Mouse (Mus musculus): ENCODE data around the gene Pip5k1b.

The Pip5k1b gene

DNA sequence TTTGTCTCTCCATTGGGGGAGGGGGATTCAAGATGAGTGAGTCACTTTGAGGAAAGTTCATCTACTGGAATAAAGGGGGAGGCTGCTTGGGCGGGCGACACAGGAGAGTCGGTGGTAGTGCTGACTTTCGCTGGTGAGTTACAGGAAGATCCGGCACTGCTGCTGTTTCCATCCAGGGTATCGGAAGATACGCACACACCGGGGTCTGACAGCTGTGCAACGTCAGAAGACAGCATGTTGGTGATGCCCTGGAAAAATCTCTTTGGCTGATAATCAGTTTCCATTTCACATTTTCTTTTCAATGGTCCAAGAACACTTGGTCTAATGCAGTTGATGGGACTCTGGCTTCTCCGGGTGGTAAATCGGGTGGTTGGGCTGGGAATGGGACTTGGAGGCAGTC, 79.2 kb downstream of the Pip5k1b start:
- DNase-seq (ENCODE audit: low spot score in 2 of 2) = no peak

DNA sequence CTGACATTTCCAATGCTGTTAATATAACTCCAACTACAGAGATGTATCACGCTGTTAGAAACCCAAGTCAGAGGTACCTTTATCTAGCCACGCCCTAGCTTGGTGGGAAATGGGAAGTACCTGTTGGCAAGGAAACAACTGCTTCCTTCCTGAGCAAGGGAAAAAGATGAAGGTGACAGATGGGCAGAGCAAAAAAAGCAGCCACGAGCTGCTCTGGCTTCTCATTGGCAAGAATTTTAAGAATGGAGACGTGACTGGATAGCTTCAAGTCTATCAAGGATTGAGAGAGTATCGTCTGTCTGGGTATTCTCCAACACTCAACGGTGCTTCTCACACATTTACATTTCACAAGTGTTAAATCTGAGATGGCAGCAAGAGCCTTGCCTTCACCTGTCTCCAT, 80.4 kb downstream of the Pip5k1b start:
- no peak for DNase-seq (ENCODE audit: low spot score in 2 of 2)

DNA sequence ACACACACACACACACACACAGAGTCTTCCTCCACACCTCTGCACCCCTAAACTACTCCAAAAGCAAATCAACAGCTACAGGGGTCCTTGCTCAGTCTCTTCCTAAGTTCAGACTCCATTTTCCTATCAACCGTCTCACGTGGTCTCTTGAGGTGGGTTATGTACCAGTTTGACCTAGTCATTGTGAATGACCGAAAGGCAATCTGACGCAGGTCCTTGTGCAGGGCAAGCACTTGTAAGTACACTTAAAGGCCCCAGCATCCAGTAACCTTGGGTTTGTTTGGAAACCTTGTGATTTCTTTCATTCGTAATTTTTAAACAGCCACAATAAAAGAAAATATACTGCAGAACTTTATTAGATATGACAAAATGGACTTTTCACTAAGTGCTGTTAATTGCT, 83.2 kb downstream of the Pip5k1b start:
- no peak for DNase-seq (ENCODE audit: low spot score in 2 of 2)

GRCm38 (mm10) chr19:24471538-24471937, 84.1 kb downstream of the Pip5k1b start:
- no peak for DNase-seq (ENCODE audit: low spot score in 2 of 2)

DNA sequence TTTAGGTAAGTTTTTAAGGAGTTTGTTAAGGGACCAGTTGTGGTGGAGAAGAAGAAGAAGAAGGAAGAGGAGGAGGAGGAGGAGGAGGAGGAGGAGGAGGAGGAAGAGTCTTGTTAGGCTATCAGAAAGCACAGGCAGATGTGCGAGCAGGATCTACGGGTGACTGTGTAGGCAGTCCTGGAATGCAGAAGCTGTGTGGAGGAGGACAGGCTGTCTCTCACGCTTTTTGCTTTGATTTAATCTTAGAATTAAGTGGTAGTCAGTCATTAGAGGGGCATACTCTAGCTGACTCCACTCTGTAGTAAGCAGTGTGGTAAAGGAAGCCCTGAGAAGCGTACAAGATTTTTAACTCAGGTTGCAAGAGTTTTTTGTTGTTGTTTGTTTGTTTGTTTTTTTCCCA, 86.5 kb downstream of the Pip5k1b start:
- DNase-seq (ENCODE audit: low spot score in 2 of 2) = no peak

GRCm38 (mm10) chr19:24468616-24469015, 87.1 kb downstream of the Pip5k1b start:
- DNase-seq (ENCODE audit: low spot score in 2 of 2) = no peak

DNA sequence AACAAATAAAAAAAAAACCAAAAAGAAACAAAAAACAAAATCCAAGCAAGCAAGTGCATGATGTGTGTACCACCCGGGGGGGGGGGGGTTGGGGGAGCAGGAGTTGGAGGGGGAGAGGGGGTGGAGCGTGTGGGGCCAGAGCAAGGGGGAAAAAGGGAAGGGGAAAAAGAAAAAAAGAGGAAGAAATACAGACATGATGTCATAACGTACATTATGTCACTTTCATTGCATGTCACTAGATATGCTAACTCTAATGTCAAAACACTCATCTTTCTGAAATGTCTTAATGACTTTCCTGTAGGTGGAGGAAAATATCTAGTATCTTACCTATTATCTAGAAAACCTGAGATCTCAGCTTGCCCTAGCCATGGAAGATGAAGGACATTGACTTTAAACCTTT, 92.7 kb downstream of the Pip5k1b start:
- DNase-seq (ENCODE audit: low spot score in 2 of 2) = no peak

DNA sequence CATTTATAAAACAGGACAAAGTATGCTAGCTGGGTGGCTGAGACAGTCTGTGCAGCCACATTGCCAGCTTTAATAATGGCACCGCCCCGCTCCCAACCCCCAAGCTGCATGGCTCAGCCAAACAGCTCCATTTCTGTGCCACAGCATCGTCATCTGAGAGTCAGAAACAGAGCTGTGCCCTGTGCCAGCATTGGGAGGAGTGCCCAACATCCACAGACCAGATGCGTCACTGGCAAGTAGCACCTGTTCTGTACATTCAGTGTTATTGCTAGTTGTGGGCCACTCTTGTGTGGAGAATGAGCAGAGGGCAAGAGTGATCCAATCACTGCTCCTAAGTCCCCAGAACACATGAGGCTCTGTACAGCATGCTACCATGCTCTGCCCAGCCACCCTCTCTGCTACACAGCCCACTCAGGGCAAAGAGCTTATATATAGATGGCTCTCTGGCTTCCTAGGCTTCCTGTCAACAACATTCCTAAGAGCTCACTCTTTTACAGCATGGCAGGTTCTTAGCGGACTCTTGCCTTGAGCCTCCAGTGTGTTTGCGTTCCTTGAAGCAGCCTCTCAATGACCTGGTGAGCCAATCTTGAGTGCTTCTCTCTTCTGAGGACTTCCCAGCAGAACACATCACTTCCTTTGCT, 99.0 kb downstream of the Pip5k1b start:
- peak in 1 of 2 experiments; percentile 61 for DNase-seq (ENCODE audit: low spot score in 2 of 2)

- DNase-seq (ENCODE audit: low spot score in 2 of 2) = no peak
These were observed 100.3 kb downstream of the Pip5k1b start for GRCm38 (mm10) chr19:24455249-24455960.

DNA sequence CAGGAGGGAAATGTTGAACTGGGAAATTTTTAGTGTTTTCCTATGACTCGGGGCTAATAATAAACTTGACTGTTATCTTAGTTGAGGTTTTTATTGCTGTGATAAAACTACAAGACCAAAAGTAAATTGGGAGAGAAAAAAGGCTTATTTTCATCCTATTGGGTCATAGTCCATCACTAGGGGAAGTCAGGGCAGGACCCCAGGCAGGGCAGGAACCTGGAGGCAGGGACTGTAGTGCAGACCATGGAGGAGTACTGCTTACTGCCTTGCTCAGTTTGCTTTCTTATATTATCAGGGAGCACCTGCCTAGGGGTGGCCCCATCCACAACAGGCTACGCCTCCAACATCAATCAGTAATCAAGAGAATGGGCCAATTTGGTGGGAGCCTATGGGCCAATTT, 101.2 kb downstream of the Pip5k1b start:
- DNase-seq (ENCODE audit: low spot score in 2 of 2) = no peak

DNA sequence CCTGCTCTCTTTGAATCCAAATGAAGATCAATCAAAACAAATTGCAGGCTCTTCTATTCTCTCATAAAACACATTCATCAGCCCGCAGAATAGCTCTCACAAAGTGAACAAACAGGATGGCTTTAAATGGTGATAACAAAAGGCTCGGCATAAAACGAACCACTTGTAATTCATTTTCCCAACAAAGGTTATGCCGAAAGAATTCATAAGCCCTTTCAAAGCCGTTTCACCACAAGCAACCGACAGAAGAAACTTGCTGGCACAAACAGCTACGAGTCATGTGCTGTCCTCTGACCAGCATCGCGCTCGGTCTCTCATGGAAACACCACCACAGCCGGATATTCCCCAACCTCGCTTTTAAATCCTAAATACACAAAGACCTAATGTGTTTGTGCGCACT, 102.3 kb downstream of the Pip5k1b start:
- peak in 1 of 2 experiments; percentile 25 for DNase-seq (ENCODE audit: low spot score in 2 of 2)

DNA sequence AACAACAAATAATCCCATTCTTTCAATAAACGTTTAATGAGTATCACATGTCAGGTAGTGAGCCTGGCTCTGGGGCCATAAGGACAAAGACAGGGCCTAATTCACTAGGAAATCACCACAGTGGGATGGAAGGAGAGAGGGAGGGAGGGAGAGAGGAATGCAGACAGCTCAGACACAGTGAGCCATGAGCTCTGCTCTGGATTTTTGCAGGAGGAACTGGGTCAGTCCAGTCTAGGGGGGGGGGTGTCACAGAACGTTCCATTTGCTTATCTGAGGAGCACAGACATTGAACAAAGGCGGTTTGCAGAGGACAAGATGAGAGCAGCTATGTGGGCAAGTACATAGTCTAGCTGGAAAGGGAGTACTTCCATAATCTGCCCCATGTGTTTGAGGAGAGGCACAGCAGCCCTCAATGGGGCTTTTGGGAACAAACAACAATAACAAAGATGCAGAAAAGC, 103.2 kb downstream of the Pip5k1b start:
- DNase-seq (ENCODE audit: low spot score in 2 of 2) = no peak

DNA sequence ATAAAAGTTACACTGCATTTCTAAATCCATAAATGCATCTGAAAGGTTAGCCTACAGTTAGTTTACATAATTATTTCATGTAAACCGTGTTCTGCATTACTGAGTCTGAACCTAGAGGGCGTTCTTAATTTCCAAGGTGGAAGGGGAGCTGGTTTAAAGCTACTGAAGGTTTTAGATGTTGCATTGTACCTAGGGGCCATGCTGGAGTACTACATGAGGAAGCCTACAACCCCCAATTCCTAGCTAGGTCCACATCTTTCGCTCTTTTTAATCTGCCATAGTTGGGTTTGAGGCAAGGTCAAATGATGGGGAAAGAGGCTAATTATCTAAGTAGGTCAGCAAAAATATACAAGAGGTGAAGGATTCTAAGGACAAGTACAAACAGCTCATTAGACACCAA, 104.0 kb downstream of the Pip5k1b start:
- DNase-seq (ENCODE audit: low spot score in 2 of 2) = no peak

DNA sequence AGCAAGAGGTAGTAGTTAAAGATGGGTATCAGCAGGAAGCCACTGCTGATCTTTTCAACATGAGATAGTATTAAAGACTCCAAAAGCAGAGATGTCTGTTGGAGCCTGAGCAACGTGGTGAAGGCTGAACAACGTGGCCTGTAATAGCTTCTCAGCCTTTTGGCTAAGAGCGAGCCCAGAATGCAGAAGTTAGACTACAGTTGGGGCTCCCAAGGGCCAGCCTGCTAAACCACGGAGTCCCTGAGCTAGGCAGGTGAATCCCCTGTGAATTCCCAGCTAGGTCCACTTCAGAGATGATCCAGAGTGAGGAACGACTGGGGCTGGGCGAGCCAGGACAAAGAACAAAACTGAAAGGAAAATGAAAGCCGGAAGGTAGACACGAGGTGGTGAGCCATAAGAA, 104.9 kb downstream of the Pip5k1b start:
- DNase-seq (ENCODE audit: low spot score in 2 of 2) = no peak

DNA sequence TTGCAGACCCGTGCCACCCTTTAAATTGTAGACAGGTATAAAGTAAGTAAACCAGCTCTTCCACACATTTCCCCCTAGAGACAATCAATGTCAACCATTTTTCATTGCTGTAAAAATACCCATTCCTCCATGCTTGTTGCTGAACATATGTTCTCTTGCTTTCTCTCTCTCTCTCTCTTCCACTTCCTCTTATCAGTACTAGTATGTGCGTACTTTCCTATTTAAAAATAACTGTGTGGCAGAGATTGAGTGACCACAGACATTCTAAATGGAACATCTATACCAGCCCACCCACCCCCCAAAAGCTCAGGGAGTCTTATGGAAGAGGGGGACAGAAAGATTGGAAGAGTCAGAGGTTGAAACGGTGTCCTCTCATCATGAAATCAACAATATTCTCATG, 111.3 kb downstream of the Pip5k1b start:
- DNase-seq (ENCODE audit: low spot score in 2 of 2) = no peak

- no peak for DNase-seq (ENCODE audit: low spot score in 2 of 2)
These were observed 116.0 kb downstream of the Pip5k1b start for GRCm38 (mm10) chr19:24439715-24440114.

DNA sequence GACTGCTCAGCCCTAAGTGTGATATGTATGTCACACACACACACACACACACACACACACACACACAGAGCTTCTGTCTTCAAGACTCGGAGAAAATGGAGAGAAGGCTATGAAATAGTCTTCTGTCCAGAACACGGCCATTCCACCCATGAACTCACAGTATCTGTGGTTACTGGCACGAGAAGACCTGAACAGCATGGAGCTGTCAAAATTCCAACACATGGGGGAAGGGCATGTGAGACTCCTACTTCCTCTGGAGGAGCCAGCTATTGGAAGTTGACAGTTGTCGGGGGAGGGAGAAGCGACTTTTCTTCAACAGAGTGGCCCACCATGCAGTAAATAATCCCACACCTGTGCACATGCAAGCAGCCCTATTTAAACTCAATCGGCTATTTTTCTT, 121.4 kb downstream of the Pip5k1b start:
- no peak for DNase-seq (ENCODE audit: low spot score in 2 of 2)

- DNase-seq (ENCODE audit: low spot score in 2 of 2) = no peak
These were observed 123.2 kb downstream of the Pip5k1b start for GRCm38 (mm10) chr19:24432447-24432846.

DNA sequence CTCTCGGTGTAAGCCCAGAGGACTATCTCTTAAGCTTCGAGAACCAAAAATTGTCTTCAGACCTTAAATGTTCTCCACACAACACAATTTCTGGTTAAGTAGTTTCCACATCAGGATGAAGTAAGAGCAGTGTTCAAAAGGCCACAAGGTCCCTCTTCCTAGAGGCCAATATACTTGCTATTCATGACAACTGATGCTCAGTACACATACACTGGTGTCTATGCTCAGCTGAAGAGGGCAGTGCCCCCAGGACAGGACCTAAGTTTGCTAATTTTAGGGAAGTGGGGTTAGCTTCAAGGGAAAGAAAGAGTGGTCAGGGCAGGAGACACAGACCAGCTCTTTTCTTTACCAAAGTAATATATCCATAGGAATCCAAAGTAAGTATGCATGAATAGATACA, 124.3 kb downstream of the Pip5k1b start:
- DNase-seq (ENCODE audit: low spot score in 2 of 2) = no peak

GRCm38 (mm10) chr19:24428011-24428410, 127.7 kb downstream of the Pip5k1b start:
- no peak for DNase-seq (ENCODE audit: low spot score in 2 of 2)

- DNase-seq (ENCODE audit: low spot score in 2 of 2) = no peak
These were observed 128.4 kb downstream of the Pip5k1b start for GRCm38 (mm10) chr19:24427258-24427657.

GRCm38 (mm10) chr19:24426759-24427181, 128.9 kb downstream of the Pip5k1b start:
- DNase-seq (ENCODE audit: low spot score in 2 of 2) = no peak

- no peak for DNase-seq (ENCODE audit: low spot score in 2 of 2)
These were observed 137.6 kb downstream of the Pip5k1b start for GRCm38 (mm10) chr19:24418030-24418429.

- peak; percentile 20 to 39 for DNase-seq (ENCODE audit: low spot score in 2 of 2)
These were observed 138.0 kb downstream of the Pip5k1b start for GRCm38 (mm10) chr19:24417659-24418004.

Data from left cerebral cortex, adult 9 months (tissue).